Mouse (Mus musculus) large intestine, adult 2 months (tissue): ENCODE measurements around the gene Klhl3. TPM values are rescaled to one million over a fixed set of nuclear protein-coding genes. Genes with fewer than 3 reads are reported as not detected.
A peak's percentile ranks its signal among the peaks of the same experiment; 100 is the strongest.

Source experiments
- DNase-seq: peaks from one replicate; pipeline ENCODE4 v3.0.0-alpha.2; 2012; ENCODE audit warnings: low read depth, low spot score
- WGBS: fragments of 180-500 bp; shearing (Covaris S2); methylation state at CpG from one replicate; pipeline ENCODE4 v1.1.7; 2018; 5-methylcytosine and 5-hydroxymethylcytosine counted together
- polyA plus RNA-seq: library from polyadenylated mRNA; depleted of rRNA; stranded (reverse); fragments of >200 nt; gene quantifications from 2 replicates; pipeline ENCODE4 v1.2.3, GENCODE M21; 2012

The Klhl3 gene
- polyA plus RNA-seq, 1 experiment: 0.27 TPM

DNA sequence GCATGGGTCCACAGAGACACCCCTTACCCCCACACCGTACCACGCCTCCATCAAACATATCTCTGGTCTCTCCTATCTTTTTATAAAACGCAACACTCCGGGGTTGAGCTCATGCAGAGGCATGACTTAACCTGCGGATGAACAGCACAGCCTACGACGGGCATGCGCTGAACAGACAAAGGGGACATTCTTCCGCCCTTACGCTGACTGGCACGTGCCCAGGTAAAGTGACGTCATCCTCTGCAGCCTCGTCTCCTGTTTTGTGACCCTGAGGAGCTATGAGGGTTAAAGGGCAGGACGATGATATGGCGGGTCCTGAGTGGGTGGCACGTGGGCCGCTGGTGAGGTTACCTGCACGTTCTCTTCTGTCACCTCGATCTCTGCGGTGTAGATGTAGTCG, 42.2 kb downstream of the Klhl3 start:
- DNase-seq: no peak
- 93% methylated on average over 21 of the region's 21 CpGs for WGBS

DNA sequence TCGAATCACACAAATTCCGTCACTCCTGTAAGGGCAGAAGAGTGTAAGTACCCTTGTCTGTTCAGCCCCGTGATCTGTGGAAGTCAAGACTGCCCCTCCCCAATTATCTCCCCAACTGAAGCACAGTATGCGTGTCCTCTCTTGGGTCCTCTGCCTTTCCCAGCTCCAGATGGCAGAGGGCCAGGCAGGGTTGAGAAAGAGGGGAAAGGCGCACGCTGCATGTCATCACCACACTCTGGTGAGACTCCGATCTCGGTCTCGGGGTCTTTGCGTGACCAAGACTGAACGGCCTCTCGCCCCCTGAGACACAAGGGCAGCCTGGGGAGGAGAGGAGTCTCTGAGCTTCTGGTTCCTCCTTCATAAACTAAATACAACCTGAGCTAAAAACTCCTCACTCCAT, 42.9 kb downstream of the Klhl3 start:
- no peak for DNase-seq
- 94% methylated on average over 12 of the region's 12 CpGs for WGBS

DNA sequence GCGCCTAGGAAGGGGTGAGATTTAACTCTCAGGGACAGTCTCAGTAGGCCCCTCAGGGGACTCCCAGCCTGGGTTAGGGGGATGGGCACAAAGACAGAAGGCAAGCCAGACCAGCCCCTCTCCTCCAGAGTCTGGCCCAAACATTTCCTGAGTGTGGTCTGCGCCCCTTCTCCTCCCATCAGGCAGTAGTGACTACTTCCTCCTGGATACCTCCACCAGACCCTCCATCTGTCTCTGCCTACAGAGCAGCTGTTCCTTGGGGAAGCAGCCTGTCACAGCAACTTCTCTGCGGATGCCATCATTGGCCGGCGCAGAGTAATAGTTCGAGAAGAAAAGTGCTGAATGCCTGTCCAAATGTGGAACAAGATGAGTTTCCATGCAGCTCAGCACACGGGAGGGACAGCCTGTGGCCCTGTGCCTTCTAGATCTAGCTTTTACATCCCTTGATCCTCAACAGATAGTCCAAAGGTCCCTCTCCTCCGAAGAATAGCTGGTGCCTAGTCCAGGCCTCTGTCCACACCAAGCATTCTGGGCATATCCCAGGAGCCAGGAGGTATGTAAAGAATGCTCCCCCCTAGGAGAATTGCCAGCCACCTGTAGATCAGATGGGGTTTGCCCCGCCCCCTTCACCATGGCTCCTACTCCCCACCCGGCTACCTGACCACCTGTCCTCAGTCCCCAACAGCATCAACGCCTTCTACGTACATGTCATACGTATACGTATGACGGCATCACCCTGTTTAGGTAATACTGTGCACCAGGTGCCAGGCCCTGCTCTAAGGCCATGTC, 44.8 kb downstream of the Klhl3 start:
- WGBS: 88% methylated on average over 15 of the region's 15 CpGs
- DNase-seq: no peak

DNA sequence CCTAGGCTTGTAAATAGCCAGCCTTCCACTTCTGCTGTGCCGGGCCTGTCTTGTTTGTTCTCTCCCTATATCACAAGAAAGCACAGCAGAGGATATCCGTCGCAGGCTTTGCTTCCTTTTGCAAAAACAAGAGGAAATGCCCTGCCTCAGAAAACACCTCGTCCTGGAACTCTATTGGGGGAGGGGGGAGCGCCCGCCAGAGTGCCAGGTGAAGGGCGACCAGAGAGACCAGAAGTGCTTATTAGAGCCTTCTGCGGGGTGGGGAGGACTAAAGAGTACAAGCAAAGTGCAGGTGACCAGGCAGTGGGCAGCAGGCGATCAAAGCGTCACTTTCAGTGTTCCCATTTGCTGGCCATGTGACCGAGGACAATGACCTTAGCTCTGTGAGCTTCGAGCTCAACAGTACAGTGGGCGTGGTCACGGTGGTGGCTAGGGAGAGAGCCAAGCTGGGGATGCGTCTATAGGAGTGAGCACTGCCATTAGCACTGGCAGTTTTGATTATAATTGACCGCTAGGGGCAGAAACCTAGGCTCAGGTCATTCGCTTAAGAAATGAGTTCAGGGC, 45.8 kb downstream of the Klhl3 start:
- 18% methylated on average over 17 of the region's 17 CpGs for WGBS
- peak; percentile 81 for DNase-seq

DNA sequence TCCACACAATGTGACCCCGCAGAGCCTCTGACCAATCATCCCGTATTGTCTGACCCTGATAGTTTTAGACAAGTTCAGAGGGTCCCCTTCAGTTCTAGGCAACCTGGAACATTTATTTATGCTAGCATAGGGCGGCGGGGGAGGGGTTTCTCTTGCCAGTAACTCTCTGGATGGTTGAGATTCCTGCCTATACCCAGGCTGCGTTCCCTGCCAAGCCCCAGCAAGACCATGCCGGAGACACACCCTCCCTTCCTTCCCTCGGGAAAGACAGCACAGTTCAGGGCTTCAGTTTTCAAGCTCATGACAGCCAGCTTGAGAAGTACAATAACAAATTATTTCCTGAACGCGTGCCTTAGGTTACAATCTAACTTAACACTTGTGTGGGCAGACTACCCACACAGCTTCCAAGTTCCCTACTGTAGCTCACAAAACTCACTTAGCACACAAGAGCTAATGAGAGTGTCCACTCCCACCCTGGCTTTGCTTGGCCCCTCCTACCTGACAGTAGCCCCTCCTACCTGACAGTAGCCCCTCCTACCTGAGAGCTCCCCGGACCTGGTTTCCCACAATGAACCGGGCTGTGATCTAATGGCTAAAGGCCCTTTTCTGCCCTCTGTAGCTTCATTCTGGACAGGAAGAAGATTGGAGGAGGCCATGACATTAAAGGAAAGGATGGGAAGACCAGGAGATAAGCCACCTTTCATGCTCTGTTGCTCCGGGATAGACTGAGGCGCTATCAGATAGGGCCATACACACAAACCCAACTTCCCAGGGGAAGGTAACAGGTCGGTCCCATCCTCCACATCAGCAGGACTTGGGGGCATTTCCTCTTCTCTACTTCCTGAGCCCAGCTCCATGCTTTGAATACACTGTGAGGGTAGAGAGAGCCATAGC, 46.6 kb downstream of the Klhl3 start:
- DNase-seq: no peak
- 40% methylated on average over 14 of the region's 14 CpGs for WGBS

DNA sequence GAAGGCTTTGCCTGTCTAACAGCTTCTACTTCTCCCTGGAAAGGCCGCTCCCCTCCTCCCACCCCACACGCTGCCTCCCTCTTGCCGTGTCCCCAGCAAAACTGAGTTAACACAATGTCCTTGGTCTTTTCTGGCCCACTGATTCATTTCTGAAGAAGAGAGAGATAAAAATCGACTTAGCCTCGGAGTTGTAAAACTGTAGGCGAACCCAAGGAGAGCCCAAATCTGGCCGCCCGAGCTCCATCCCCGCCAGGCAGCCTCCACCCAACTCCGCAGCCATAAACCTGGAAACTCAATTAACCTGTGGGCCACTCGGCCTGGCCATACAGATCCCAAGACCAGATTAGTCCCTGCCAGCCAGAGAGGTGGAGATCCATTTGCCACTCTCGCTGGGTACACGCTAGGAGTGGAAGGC, 47.3 kb downstream of the Klhl3 start:
- WGBS: 57% methylated on average over 13 of the region's 13 CpGs
- DNase-seq: no peak

DNA sequence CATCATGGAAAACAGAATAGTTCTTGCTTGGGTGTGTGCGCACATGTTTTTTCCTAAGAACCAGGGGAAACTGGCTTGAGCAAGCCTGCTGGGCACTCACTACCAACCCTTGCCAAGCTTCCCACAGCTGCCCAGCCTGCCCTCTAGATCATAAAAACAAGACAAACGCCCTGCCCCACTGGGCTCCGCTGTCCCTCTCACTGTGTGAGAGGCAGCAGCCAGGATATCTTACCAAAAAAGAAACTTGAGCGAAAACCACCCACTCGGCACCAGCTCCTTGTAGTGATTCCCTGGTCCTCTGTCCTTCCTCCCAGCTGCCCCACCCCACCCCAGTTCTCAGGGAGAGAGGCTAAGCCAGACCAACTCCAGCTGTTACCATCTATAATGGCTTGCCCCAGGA, 48.1 kb downstream of the Klhl3 start:
- WGBS: 33% methylated on average over 5 of the region's 5 CpGs
- no peak for DNase-seq

DNA sequence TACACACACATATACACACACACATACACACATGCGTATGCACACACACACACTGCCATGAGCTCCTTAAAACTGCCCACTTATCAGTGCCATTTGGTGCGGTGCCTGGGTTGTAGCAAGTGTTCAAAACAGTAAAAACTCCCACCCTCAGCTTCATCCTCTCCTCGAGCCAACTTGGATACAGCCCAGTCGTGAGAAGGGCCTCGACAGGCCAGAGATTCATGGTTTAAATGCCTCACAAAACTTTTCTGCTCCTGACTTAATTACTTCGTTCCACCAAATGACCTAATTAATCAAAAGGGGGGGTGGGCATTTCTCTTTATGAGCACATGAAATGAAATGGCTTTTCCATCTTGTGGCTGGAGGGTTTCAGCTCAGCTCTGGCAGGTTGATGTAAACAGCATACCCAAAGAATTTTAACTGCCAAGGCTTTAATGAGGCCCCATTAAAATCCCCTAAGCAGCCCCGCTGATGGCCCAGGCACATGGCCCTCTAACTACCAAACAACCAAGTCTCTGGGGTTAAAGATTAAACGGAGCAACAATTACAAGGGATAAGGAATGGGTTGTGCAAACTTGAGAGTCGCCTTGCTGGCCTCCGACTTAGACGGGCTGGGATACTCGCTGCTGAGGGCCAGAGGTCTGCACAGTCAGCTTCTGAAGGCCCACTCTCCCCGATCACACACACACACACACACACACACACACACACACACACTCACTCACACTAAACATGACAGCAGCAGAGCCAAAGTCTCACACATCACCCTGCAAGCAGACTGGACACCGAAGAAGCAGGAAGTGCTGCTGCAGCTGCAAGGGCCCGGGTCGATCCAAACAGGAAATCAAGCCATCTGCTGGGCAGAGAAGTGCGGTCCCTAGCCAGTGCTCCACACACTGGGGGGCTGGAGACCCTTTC, 55.2 kb downstream of the Klhl3 start:
- WGBS: 12% methylated on average over 17 of the region's 17 CpGs
- no peak for DNase-seq

DNA sequence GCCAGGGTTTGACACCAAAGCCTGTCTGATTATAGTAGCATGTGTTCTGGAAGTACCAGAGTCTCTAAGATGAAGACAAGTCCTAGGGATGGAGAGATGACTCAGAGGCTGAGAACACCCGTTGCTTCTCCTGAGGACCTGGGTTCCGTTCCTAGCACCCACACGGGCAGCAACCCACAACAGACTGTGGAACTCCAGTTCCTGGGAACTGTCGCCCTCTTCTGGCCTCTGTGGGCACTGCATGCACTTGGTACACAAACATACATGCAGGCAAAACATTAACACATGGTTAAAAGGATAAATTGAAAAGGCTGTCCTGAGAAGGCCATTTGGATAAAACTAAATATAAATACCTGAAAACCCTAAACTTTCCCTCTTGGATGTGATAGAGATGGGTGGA, 56.8 kb downstream of the Klhl3 start:
- DNase-seq: no peak
- WGBS: 92% methylated on average over 4 of the region's 4 CpGs

DNA sequence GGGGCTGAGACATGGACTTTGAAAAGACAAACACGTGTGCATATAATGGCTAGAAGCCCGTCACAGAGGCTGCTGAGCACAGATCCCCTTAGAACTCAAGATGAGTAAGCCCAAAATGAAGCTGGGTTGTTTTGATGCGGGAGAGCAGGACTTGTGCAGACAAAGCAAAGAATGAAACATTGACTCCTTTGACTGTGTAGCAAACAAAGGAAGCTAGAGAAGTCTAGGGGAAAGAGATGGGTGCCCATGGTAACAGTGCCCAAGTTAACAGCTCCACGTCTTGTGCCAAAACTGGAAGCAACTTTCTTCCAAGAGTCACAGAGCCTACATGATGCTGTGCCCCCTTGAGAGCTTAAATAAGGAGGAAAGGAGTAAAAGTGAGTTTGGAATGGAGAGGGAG, 59.8 kb downstream of the Klhl3 start:
- WGBS: 94% methylated on average over 4 of the region's 4 CpGs
- no peak for DNase-seq

DNA sequence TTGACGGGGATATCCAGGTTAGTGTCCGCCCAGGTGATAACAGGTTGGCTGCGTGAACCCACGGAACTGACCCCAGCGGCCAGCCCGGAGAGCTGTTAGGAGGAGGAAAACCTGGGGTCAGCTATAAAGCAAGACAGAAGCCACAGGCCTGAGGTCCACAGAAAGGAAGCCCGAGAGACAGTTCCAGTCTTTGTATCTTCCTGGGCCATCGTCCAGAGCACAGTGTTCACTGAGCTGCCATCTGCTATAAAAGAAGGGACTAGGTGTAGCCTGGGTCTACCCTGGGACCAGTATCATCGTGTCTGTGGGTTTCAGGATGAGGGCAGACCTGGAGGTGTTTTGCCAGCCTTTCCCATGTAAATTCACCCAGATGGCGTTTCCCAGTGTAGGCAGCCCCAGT, 61.7 kb downstream of the Klhl3 start:
- WGBS: 81% methylated on average over 10 of the region's 10 CpGs
- DNase-seq: no peak

DNA sequence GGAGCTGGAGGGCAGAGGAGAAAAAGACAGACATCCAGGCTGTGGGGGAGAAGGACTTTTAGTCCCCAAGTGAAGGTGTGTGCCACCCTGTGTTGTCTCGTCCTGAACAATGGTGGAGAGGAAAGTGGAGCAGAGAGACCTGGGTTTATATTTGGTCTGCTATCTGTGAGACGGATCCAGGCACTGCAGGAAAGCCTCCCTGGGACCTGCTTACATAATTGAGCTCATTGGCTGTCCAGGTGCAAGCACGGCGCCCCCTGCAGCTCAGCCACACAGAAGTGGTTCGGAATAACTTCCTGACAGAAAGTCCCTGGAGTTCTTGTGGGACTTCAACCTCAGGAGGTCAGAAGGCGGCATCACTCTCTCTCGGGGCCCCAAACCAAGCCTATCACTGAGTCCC, 62.1 kb downstream of the Klhl3 start:
- no peak for DNase-seq
- WGBS: 65% methylated on average over 7 of the region's 7 CpGs

DNA sequence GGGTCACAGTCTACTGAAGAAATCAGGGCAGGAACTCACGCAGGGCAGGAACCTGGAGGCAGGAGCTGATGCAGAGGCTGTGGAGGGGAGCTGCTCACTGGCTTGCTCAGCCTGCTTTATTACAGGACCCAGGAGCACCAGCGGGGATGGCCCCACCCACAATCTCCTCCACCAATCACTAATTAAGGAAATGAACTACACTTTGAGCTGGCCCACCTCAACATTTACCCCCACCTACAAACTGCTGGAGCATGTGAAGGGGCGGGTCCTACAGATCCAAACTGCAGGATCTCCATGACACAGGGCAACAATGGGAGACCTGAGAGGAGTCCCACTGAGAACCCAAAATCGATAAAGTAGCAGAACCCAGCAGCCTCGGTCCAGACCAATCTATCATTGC, 64.3 kb downstream of the Klhl3 start:
- DNase-seq: no peak
- 59% methylated on average over 5 of the region's 5 CpGs for WGBS

DNA sequence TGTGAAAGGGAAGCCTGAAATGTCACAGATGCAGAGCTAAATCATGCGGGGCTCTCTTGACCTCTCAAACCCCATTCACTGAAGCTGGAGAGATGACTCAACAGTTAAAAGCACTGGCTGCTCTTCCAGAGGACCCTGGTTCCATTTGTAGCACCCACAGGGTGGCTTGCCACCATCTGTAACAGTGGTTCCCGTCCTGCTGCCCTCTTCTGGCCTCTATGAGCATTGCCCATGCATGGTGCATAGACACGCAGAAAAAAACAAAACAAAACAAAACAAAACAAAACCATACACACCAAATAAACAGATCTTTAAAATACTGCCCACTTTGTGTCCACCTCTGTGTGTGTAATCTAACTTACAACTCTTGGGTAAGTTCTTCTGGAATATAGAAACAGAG, 65.3 kb downstream of the Klhl3 start:
- WGBS: 89% methylated on average over 3 of the region's 3 CpGs
- no peak for DNase-seq

DNA sequence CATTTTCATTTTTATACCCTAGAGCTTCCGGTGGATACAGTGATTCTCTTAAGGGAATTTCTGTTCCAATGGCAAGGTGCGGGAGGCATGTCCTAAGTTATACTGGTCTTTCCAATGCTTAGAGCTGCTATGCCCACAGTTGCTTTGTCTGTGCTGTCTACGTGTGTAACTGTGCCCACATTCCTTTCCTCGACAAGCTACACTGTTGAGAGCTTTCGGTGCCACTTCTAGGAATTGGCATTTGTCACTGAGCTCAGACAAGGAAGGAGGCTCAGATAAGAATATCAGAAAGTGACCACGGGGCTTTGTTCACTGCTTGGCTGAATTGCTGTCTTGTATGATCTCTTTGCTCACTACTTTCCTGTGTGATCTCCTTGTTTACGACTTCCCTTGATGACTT, 67.2 kb downstream of the Klhl3 start:
- 84% methylated on average over 7 of the region's 7 CpGs for WGBS
- no peak for DNase-seq

DNA sequence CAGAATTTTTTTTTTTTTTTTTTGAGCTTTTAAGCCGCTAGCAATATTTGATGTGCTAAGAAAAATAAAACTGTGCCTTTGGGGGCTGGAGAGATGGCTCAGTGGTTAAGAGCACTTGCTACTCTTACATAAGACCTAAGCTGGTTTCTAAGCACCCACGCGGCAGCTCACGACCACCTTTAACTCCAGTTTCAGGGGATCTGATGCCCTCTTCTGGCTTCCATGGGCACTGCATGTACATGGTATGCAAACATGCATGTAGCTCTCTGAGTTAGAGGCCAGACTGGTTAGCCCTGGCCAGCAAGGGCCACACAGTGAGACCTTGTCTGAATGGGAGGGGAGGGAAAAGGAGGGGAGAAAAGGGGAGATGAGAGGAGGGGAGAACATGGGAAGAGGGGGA, 68.1 kb downstream of the Klhl3 start:
- 75% methylated on average over 4 of the region's 4 CpGs for WGBS
- DNase-seq: no peak

DNA sequence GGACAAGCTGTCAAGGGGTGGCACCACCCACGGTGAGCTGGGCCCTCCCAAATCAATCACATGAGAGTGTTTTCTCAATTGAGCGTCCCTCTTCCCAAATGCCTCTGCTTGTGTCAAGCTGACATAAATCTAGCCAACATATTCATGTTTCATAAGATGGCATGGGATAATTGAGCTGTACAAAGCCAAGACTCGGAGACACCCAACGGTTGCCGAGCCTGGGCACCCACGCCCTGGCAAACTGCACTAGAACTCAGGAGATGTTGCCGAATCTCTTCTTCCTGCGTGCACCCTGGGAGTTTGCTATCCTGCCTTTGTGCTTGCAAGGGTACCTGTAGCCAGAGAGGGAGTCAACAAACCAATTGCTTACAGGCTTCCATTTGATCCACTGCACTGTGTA, 70.1 kb downstream of the Klhl3 start:
- WGBS: 91% methylated on average over 8 of the region's 8 CpGs

DNA sequence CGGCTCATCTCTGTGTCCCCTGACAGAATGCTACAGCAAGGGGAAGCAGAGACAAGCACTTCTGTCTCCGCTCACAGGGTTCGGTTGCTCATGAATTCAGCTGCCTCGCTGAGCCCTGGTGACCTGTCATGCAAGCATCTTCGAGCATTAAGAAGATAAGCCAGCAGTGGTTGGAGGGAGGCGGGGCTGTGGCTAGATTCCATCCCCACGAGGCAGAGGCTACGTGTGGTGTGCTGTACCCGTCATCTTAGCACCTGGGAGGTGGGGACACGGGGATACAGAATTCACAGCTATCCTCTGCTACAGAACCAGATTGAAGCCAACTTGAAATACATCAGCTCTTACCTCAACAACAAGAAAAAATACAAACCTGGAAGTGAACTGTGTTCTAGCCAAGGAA, 73.3 kb downstream of the Klhl3 start:
- 71% methylated on average over 10 of the region's 10 CpGs for WGBS
- no peak for DNase-seq

More for the DNA sequence above, 70.1 kb downstream of the Klhl3 start:
- DNase-seq: no peak

DNA sequence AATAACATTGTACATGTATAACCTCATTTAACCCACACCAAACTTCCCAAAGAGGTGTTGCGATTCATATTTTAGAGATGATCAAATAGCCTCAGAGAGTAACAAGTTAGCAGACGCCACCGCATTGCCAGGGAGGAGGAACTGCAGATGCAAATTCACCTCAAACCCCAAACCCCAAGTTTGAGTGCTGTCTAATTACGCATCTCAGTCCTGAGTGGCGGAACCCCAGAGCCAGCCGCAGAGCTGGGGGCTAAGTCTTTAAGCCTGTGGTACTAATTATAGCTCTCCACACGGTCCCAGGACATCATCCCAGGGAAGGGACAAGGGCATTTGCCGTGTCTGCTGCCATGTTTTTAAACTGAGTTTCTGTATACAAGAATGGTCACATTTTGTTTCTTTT, 75.9 kb downstream of the Klhl3 start:
- 89% methylated on average over 8 of the region's 8 CpGs for WGBS
- no peak for DNase-seq
